Mouse (Mus musculus) C2C12 (cell line): ENCODE measurements around the gene Anxa4.

Experiments used
- CEBPB ChIP-seq: IDR thresholded peaks from one replicate; pipeline ENCODE4 v1.6.1; 2011; ENCODE audit warnings: low read depth, mild to moderate bottlenecking, control low read depth, moderate library complexity
- CTCF ChIP-seq: IDR thresholded peaks from one replicate; pipeline ENCODE4 v1.5.1; 2011; ENCODE audit not compliant: control insufficient read depth, insufficient read depth, insufficient read length
- FOSL1 ChIP-seq: IDR thresholded peaks from one replicate; pipeline ENCODE4 v1.8.0; 2011; ENCODE audit warnings: mild to moderate bottlenecking, low read length; ENCODE audit not compliant: poor library complexity, insufficient read depth, severe bottlenecking
- MAX ChIP-seq: IDR thresholded peaks from one replicate; pipeline ENCODE4 v1.6.1; 2011; ENCODE audit warnings: mild to moderate bottlenecking, control low read depth
- MYOD1 ChIP-seq: IDR thresholded peaks from one replicate; pipeline ENCODE4 v1.6.1; 2011; ENCODE audit warnings: low read depth; ENCODE audit not compliant: control insufficient read depth, insufficient read length
- MYOG ChIP-seq: IDR thresholded peaks from one replicate; pipeline ENCODE4 v1.6.1; 2011; ENCODE audit not compliant: control insufficient read depth, insufficient read length; ENCODE audit errors: extremely low read depth
- USF1 ChIP-seq: IDR thresholded peaks from one replicate; pipeline ENCODE4 v1.6.1; 2011; ENCODE audit warnings: low read depth, mild to moderate bottlenecking, control low read depth, moderate library complexity

- TF ChIP-seq CTCF (no peak), USF1 (no peak), FOSL1 (no peak), MAX (no peak), MYOG (no peak), CEBPB (no peak), MYOD1 (no peak)
Observed at GRCm38 (mm10) chr6:86778910-86779594, 14.3 kb downstream of the Anxa4 start.
